Mouse (Mus musculus): ENCODE measurements at regions not wholly inside any gene's neighbourhood (a gene's known extent, or its start where the extent isn't known, plus 50 kb on each side); places are given as distances from the start of the nearest gene placed in this dataset.

GRCm38 (mm10) chrX:11873913-11874312 is 286.2 kb downstream of the Bcor start:
- 85% methylated on average over 6 of the region's 6 CpGs for WGBS
- Histone ChIP-seq H3K4me2 (no peak overlapping the region), H3K27me3 (peaks cover 19% of the 10 kb centered on the region; the same call in 1 of the 2 replicates), H3K4me1 (no peaks in the 10 kb centered on the region), H3K9ac (no peak overlapping the region), H3K4me3 (no peak overlapping the region), H3K9me3 (no peaks in the 10 kb centered on the region), H3K36me3 (no peaks in the 10 kb centered on the region), H3K27ac (no peak overlapping the region)
- ATAC-seq (ENCODE audit: insufficient number of reproducible peaks, insufficient read depth, low FRiP score, low TSS enrichment, low read depth): no peak

GRCm38 (mm10) chrX:11876636-11877035 is 283.5 kb downstream of the Bcor start:
- Histone ChIP-seq H3K9ac (no peak overlapping the region), H3K27ac (no peak overlapping the region), H3K27me3 (peaks cover 27% of the 10 kb centered on the region; the same call in 1 of the 2 replicates), H3K4me3 (no peak overlapping the region), H3K9me3 (no peaks in the 10 kb centered on the region), H3K4me2 (no peak overlapping the region), H3K36me3 (no peaks in the 10 kb centered on the region), H3K4me1 (no peaks in the 10 kb centered on the region)
- WGBS: 84% methylated on average over 7 of the region's 7 CpGs
- ATAC-seq (ENCODE audit: insufficient number of reproducible peaks, insufficient read depth, low FRiP score, low TSS enrichment, low read depth): no peak

GRCm38 (mm10) chrX:11878028-11878427 is 282.1 kb downstream of the Bcor start:
- ATAC-seq (ENCODE audit: insufficient number of reproducible peaks, insufficient read depth, low FRiP score, low TSS enrichment, low read depth): no peak
- Histone ChIP-seq H3K4me3 (no peak overlapping the region), H3K36me3 (no peaks in the 10 kb centered on the region), H3K27ac (no peak overlapping the region), H3K9me3 (no peaks in the 10 kb centered on the region), H3K4me2 (no peak overlapping the region), H3K4me1 (no peaks in the 10 kb centered on the region), H3K9ac (no peak overlapping the region), H3K27me3 (peaks cover 24% of the 10 kb centered on the region; the same call in 1 of the 2 replicates)
- WGBS: 50% methylated on average over 8 of the region's 8 CpGs

- H3K4me3 ChIP-seq: no peak overlapping the region
- 83% methylated on average over 1 of the region's 1 CpGs for WGBS
- no peak overlapping the region for H3K27ac ChIP-seq
- H3K9me3 ChIP-seq: no peaks in the 10 kb centered on the region
- H3K4me1 ChIP-seq: no peaks in the 10 kb centered on the region
- no peak overlapping the region for H3K9ac ChIP-seq
- H3K4me2 ChIP-seq: no peak overlapping the region
- H3K27me3 ChIP-seq: peaks cover 18% of the 10 kb centered on the region
- H3K36me3 ChIP-seq: no peaks in the 10 kb centered on the region
- no peak for ATAC-seq (ENCODE audit: insufficient number of reproducible peaks, insufficient read depth, low FRiP score, low TSS enrichment, low read depth)
Observed at GRCm38 (mm10) chrX:11880972-11881371, 279.2 kb downstream of the Bcor start.

GRCm38 (mm10) chrX:11883738-11884716 is 276.1 kb downstream of the Bcor start:
- H3K27me3 ChIP-seq: peaks cover 23% of the 10 kb centered on the region
- no peak overlapping the region for H3K4me2 ChIP-seq
- no peaks in the 10 kb centered on the region for H3K9me3 ChIP-seq
- no peak for ATAC-seq (ENCODE audit: insufficient number of reproducible peaks, insufficient read depth, low FRiP score, low TSS enrichment, low read depth)
- H3K4me3 ChIP-seq: no peak overlapping the region
- H3K27ac ChIP-seq: no peak overlapping the region
- H3K4me1 ChIP-seq: peaks cover 3% of the 10 kb centered on the region; the same call in 1 of the 2 replicates
- no peaks in the 10 kb centered on the region for H3K36me3 ChIP-seq
- no peak overlapping the region for H3K9ac ChIP-seq
- 60% methylated on average over 10 of the region's 10 CpGs for WGBS

GRCm38 (mm10) chrX:11892396-11892795 is 267.8 kb downstream of the Bcor start:
- Histone ChIP-seq H3K9me3 (no peaks in the 10 kb centered on the region), H3K4me1 (peaks cover 3% of the 10 kb centered on the region; the same call in 1 of the 2 replicates), H3K4me2 (no peak overlapping the region), H3K36me3 (no peaks in the 10 kb centered on the region), H3K4me3 (no peak overlapping the region), H3K27ac (no peak overlapping the region), H3K27me3 (peaks cover 42% of the 10 kb centered on the region), H3K9ac (no peak overlapping the region)
- 82% methylated on average over 5 of the region's 5 CpGs for WGBS
- ATAC-seq (ENCODE audit: insufficient number of reproducible peaks, insufficient read depth, low FRiP score, low TSS enrichment, low read depth): no peak

- no peak overlapping the region for H3K4me3 ChIP-seq
- H3K27me3 ChIP-seq: peaks cover 49% of the 10 kb centered on the region
- no peak overlapping the region for H3K4me2 ChIP-seq
- H3K9me3 ChIP-seq: no peaks in the 10 kb centered on the region
- H3K27ac ChIP-seq: no peak overlapping the region
- 51% methylated on average over 9 of the region's 10 CpGs for WGBS
- H3K36me3 ChIP-seq: no peaks in the 10 kb centered on the region
- ATAC-seq (ENCODE audit: insufficient number of reproducible peaks, insufficient read depth, low FRiP score, low TSS enrichment, low read depth): no peak
- no peak overlapping the region for H3K9ac ChIP-seq
- no peaks in the 10 kb centered on the region for H3K4me1 ChIP-seq
Observed at GRCm38 (mm10) chrX:11893606-11894279, 266.4 kb downstream of the Bcor start.

GRCm38 (mm10) chrX:11894280-11894662 is 265.9 kb downstream of the Bcor start:
- Histone ChIP-seq H3K4me2 (no peak overlapping the region), H3K27ac (no peak overlapping the region), H3K27me3 (peaks cover 51% of the 10 kb centered on the region), H3K4me3 (no peak overlapping the region), H3K4me1 (no peaks in the 10 kb centered on the region), H3K9me3 (no peaks in the 10 kb centered on the region), H3K9ac (no peak overlapping the region), H3K36me3 (no peaks in the 10 kb centered on the region)
- no peak for ATAC-seq (ENCODE audit: insufficient number of reproducible peaks, insufficient read depth, low FRiP score, low TSS enrichment, low read depth)
- 67% methylated on average over 6 of the region's 6 CpGs for WGBS

GRCm38 (mm10) chrX:11895396-11895795 is 264.8 kb downstream of the Bcor start:
- Histone ChIP-seq H3K27ac (no peak overlapping the region), H3K36me3 (no peaks in the 10 kb centered on the region), H3K4me2 (no peak overlapping the region), H3K4me3 (no peak overlapping the region), H3K27me3 (peaks cover 51% of the 10 kb centered on the region), H3K4me1 (no peaks in the 10 kb centered on the region), H3K9me3 (no peaks in the 10 kb centered on the region), H3K9ac (no peak overlapping the region)
- WGBS: 29% methylated on average over 5 of the region's 5 CpGs
- ATAC-seq (ENCODE audit: insufficient number of reproducible peaks, insufficient read depth, low FRiP score, low TSS enrichment, low read depth): no peak

- Histone ChIP-seq H3K27me3 (peaks cover 30% of the 10 kb centered on the region), H3K27ac (no peak overlapping the region), H3K4me1 (no peaks in the 10 kb centered on the region), H3K9ac (no peak overlapping the region), H3K4me2 (no peak overlapping the region), H3K36me3 (no peaks in the 10 kb centered on the region), H3K9me3 (no peaks in the 10 kb centered on the region), H3K4me3 (no peak overlapping the region)
- WGBS: 80% methylated on average over 8 of the region's 8 CpGs
- ATAC-seq (ENCODE audit: insufficient number of reproducible peaks, insufficient read depth, low FRiP score, low TSS enrichment, low read depth): no peak
Observed at GRCm38 (mm10) chrX:11898280-11898679, 261.9 kb downstream of the Bcor start.

GRCm38 (mm10) chrX:11899051-11899450 is 261.1 kb downstream of the Bcor start:
- no peak overlapping the region for H3K9ac ChIP-seq
- no peak overlapping the region for H3K4me2 ChIP-seq
- no peak overlapping the region for H3K4me3 ChIP-seq
- WGBS: 85% methylated on average over 6 of the region's 6 CpGs
- H3K27ac ChIP-seq: no peak overlapping the region
- peaks cover 30% of the 10 kb centered on the region for H3K27me3 ChIP-seq
- H3K36me3 ChIP-seq: no peaks in the 10 kb centered on the region
- no peaks in the 10 kb centered on the region for H3K4me1 ChIP-seq
- H3K9me3 ChIP-seq: no peaks in the 10 kb centered on the region
- no peak for ATAC-seq (ENCODE audit: insufficient number of reproducible peaks, insufficient read depth, low FRiP score, low TSS enrichment, low read depth)

- Histone ChIP-seq H3K4me3 (no peak overlapping the region), H3K4me1 (no peaks in the 10 kb centered on the region), H3K9ac (no peak overlapping the region), H3K27me3 (peaks cover 30% of the 10 kb centered on the region), H3K27ac (no peak overlapping the region), H3K9me3 (no peaks in the 10 kb centered on the region), H3K4me2 (no peak overlapping the region), H3K36me3 (no peaks in the 10 kb centered on the region)
- no peak for ATAC-seq (ENCODE audit: insufficient number of reproducible peaks, insufficient read depth, low FRiP score, low TSS enrichment, low read depth)
- 26% methylated on average over 3 of the region's 3 CpGs for WGBS
Observed at GRCm38 (mm10) chrX:11899914-11900313, 260.2 kb downstream of the Bcor start.

Measured in embryonic facial prominence, embryonic 13.5 days (tissue).